Mouse (Mus musculus) lung, postnatal 0 days (tissue): ENCODE data around the gene Wdr38. TPM values are rescaled to one million over a fixed set of nuclear protein-coding genes. Genes with fewer than 3 reads are reported as not detected.

Experiments used
- ATAC-seq: fragments of 200-750 bp; cut with Nextera tagmentation; 2 replicates; pipeline ENCODE4 v1.8.0; 2017; ENCODE audit warnings: moderate library complexity
- DNase-seq: peaks from one replicate; pipeline ENCODE4 v3.0.0-alpha.2; 2016; ENCODE audit warnings: low spot score
- H3K27ac ChIP-seq: fragments of 300-500 bp; sonication (generic); 2 replicates; pipeline ENCODE4 v1.5.1; 2014; ENCODE audit warnings: antibody characterized with exemption, mild to moderate bottlenecking, low read length, mixed read lengths
- H3K27me3 ChIP-seq: fragments of 300-500 bp; sonication (generic); replicated peaks from 2 replicates; pipeline ENCODE4 v1.6.1; 2014; ENCODE audit warnings: low read length, mixed read lengths; ENCODE audit not compliant: insufficient read depth
- H3K36me3 ChIP-seq: fragments of 300-500 bp; sonication (generic); 2 replicates; pipeline ENCODE4 v1.6.1; 2014; ENCODE audit warnings: low read length, mixed read lengths; ENCODE audit not compliant: insufficient read depth
- H3K4me1 ChIP-seq: fragments of 300-500 bp; sonication (generic); 2 replicates; pipeline ENCODE4 v1.6.1; 2014; ENCODE audit warnings: antibody characterized with exemption, low read depth, low read length, mixed read lengths; ENCODE audit not compliant: insufficient read depth
- H3K4me2 ChIP-seq: fragments of 300-500 bp; sonication (generic); replicated peaks from 2 replicates; pipeline ENCODE4 v1.6.1; 2014; ENCODE audit warnings: low read depth, mild to moderate bottlenecking, low read length, moderate library complexity, mixed read lengths
- H3K4me3 ChIP-seq: fragments of 300-500 bp; sonication (generic); 2 replicates; pipeline ENCODE4 v1.5.1; 2014; ENCODE audit warnings: low read depth, low read length
- H3K9ac ChIP-seq: fragments of 300-500 bp; sonication (generic); replicated peaks from 2 replicates; pipeline ENCODE4 v1.6.1; 2014; ENCODE audit warnings: low read depth, mild to moderate bottlenecking
- H3K9me3 ChIP-seq: fragments of 300-500 bp; sonication (generic); 2 replicates; pipeline ENCODE4 v1.6.1; 2016; ENCODE audit warnings: low read length, mixed read lengths
- CTCF ChIP-seq: IDR thresholded peaks from 2 replicates; pipeline ENCODE4 v1.5.1; 2016; ENCODE audit warnings: antibody characterized with exemption, mild to moderate bottlenecking
- EP300 ChIP-seq: IDR thresholded peaks from 2 replicates; pipeline ENCODE4 v1.6.1; 2016; ENCODE audit warnings: antibody characterized with exemption, mild to moderate bottlenecking, control low read depth
- WGBS: fragments of 180-500 bp; shearing (Covaris S2); extraction: QIAGEN DNeasy Blood & Tissue Kit; methylation state at CpG from one replicate; pipeline ENCODE4 v1.1.7; 2014; 5-methylcytosine and 5-hydroxymethylcytosine counted together
- polyA plus RNA-seq: library from polyadenylated mRNA; unstranded; fragments of >200 nt; fragmentation: Nextera tagmentation; extraction: Ambion mirVana; gene quantifications from 2 replicates; pipeline ENCODE4 v1.2.1, GENCODE M21; 2015

The Wdr38 gene
- polyA plus RNA-seq, 1 experiment from 2014 or later: 2.6 TPM

GRCm38 (mm10) chr2:39011971-39012370 lies 14.7 kb downstream of the Wdr38 start:
- ATAC-seq (no peak), DNase-seq (no peak)
- Histone ChIP-seq H3K9ac (no peak overlapping the region), H3K4me3 (no peak overlapping the region), H3K4me1 (peaks cover 16% of the 10 kb centered on the region), H3K4me2 (no peak overlapping the region), H3K27me3 (no peaks in the 10 kb centered on the region), H3K36me3 (peaks cover 25% of the 10 kb centered on the region; the same call in 1 of the 2 replicates), H3K9me3 (no peaks in the 10 kb centered on the region), H3K27ac (no peak overlapping the region)
- no peak for TF ChIP-seq EP300
- TF ChIP-seq CTCF: no peak
- 77% methylated on average over 3 of the region's 3 CpGs for WGBS

- TF ChIP-seq EP300: no peak
- TF ChIP-seq CTCF: no peak
- Histone ChIP-seq H3K9ac (no peak overlapping the region), H3K4me2 (no peak overlapping the region), H3K4me3 (no peak overlapping the region), H3K36me3 (peaks cover 30% of the 10 kb centered on the region; the same call in 1 of the 2 replicates), H3K27ac (no peak overlapping the region), H3K9me3 (no peaks in the 10 kb centered on the region), H3K4me1 (peaks cover 13% of the 10 kb centered on the region; the same call in 1 of the 2 replicates), H3K27me3 (no peaks in the 10 kb centered on the region)
- DNase-seq: no peak
- no peak for ATAC-seq
- WGBS: 80% methylated on average over 7 of the region's 7 CpGs
Observed at GRCm38 (mm10) chr2:39012768-39013279, 15.5 kb downstream of the Wdr38 start.

GRCm38 (mm10) chr2:39016581-39016980 lies 19.3 kb downstream of the Wdr38 start:
- no peaks in the 10 kb centered on the region for H3K4me1 ChIP-seq
- H3K27ac ChIP-seq: no peak overlapping the region
- no peak overlapping the region for H3K4me3 ChIP-seq
- no peaks in the 10 kb centered on the region for H3K27me3 ChIP-seq
- ATAC-seq (no peak), DNase-seq (no peak)
- no peak overlapping the region for H3K4me2 ChIP-seq
- H3K9ac ChIP-seq: no peak overlapping the region
- H3K36me3 ChIP-seq: peaks cover 47% of the 10 kb centered on the region
- no peaks in the 10 kb centered on the region for H3K9me3 ChIP-seq
- WGBS: 76% methylated on average over 3 of the region's 3 CpGs
- TF ChIP-seq EP300: no peak
- TF ChIP-seq CTCF: no peak

GRCm38 (mm10) chr2:39020004-39020403 lies 22.7 kb downstream of the Wdr38 start:
- Histone ChIP-seq H3K27ac (no peak overlapping the region), H3K9me3 (no peaks in the 10 kb centered on the region), H3K4me2 (no peak overlapping the region), H3K4me1 (no peaks in the 10 kb centered on the region), H3K36me3 (peaks cover 66% of the 10 kb centered on the region), H3K9ac (no peak overlapping the region), H3K4me3 (no peak overlapping the region), H3K27me3 (no peaks in the 10 kb centered on the region)
- ATAC-seq (no peak), DNase-seq (no peak)
- TF ChIP-seq CTCF (no peak), EP300 (no peak)
- WGBS: 89% methylated on average over 1 of the region's 1 CpGs

DNA sequence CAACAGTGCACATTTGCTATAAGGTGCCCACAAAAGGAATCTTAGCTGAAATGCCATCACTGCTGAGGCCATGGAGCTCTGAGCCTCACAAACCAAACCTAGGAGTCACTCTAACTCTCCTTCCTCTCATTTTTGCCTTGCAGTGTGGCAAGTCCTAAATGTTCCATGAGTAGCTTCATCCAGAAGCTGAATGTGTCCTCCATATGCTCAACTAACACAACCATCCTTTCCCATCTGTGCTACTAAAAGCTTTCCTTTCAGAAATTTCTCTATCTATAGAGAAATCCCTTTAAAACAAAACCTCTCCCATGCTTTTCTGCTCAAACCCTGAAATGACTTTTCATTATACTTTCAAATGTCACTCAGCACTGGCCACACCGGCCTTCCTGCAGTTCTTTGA lies 34.3 kb downstream of the Wdr38 start:
- no peaks in the 10 kb centered on the region for H3K9me3 ChIP-seq
- no peak overlapping the region for H3K27ac ChIP-seq
- no peak overlapping the region for H3K9ac ChIP-seq
- H3K4me2 ChIP-seq: no peak overlapping the region
- WGBS: 86% methylated on average over 1 of the region's 1 CpGs
- no peaks in the 10 kb centered on the region for H3K4me1 ChIP-seq
- DNase-seq (no peak), ATAC-seq (no peak)
- H3K4me3 ChIP-seq: no peak overlapping the region
- TF ChIP-seq CTCF (no peak), EP300 (no peak)
- no peaks in the 10 kb centered on the region for H3K27me3 ChIP-seq
- peaks cover 35% of the 10 kb centered on the region for H3K36me3 ChIP-seq

DNA sequence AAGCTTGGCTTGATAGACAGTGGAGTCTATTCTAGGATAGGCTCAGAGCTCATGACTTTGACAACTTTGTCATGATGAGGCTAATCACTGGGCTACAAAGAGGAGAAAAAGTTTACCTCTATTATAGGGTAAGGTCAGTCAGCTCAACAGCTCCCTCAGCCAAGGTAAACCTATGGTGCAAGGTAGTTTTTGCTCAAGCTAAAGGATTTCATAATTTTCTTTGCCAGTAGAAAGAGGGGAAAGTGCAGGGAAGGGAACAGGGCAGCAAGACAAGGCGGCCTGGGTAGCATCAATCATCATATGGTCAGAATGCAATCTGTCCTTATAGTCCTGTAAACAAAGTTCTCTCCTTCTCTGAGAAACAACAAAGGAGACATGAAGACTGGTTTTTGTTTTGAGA lies 42.9 kb downstream of the Wdr38 start:
- H3K27me3 ChIP-seq: no peaks in the 10 kb centered on the region
- 96% methylated on average over 1 of the region's 1 CpGs for WGBS
- DNase-seq (no peak), ATAC-seq (no peak)
- no peak overlapping the region for H3K4me3 ChIP-seq
- TF ChIP-seq EP300 (no peak), CTCF (no peak)
- H3K27ac ChIP-seq: no peak overlapping the region
- H3K9me3 ChIP-seq: no peaks in the 10 kb centered on the region
- H3K36me3 ChIP-seq: peaks cover 30% of the 10 kb centered on the region
- no peak overlapping the region for H3K9ac ChIP-seq
- no peaks in the 10 kb centered on the region for H3K4me1 ChIP-seq
- H3K4me2 ChIP-seq: no peak overlapping the region

DNA sequence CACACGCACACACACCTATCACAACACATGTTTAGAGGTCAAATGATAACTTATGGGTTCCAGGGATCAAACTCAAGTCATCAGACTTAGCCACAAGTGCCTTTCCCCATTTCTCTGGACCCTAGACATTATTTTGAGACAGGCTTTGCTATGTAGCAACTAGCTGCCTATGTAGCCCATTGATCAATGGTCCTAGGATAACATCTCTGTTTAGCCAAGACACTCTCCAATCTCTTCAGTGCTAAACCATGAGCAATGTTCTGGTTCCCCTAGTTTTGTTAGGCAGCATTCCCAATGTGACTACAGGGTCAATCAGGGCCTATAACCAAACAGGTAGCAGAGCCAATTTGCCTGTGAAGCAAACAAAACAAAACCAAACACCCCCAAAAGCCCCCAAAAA lies 51.2 kb downstream of the Wdr38 start:
- TF ChIP-seq CTCF: no peak
- TF ChIP-seq EP300: no peak
- no peak for ATAC-seq
- Histone ChIP-seq H3K4me2 (no peak overlapping the region), H3K27ac (no peak overlapping the region), H3K36me3 (peaks cover 31% of the 10 kb centered on the region), H3K4me3 (no peak overlapping the region), H3K9ac (no peak overlapping the region), H3K4me1 (no peaks in the 10 kb centered on the region), H3K27me3 (no peaks in the 10 kb centered on the region), H3K9me3 (no peaks in the 10 kb centered on the region)
- 100% methylated on average over 1 of the region's 1 CpGs for WGBS
- DNase-seq: no peak

Other genes starting within 250 kb of the Wdr38 start
- gene Nr6a1, start 69.8 kb upstream of the Wdr38 start, polyA plus RNA-seq: 0.53 and 0.74 TPM in 2 replicates
- gene Olfml2a, start 65.5 kb upstream of the Wdr38 start, polyA plus RNA-seq: 5.9 and 6.4 TPM in 2 replicates
- 91.3 and 93.7 TPM in 2 replicates for gene Arpc5l, start 7.9 kb downstream of the Wdr38 start, polyA plus RNA-seq
- gene Rpl35, start 8.1 kb downstream of the Wdr38 start, polyA plus RNA-seq: 675 and 704 TPM in 2 replicates
- 22.2 and 23.2 TPM in 2 replicates for gene Golga1, start 68.1 kb downstream of the Wdr38 start, polyA plus RNA-seq
- 2.7 and 3.8 TPM in 2 replicates for gene Scai, start 193.3 kb downstream of the Wdr38 start, polyA plus RNA-seq
- 70.7 and 73.6 TPM in 2 replicates for gene Ppp6c, start 229.0 kb downstream of the Wdr38 start, polyA plus RNA-seq